Mouse (Mus musculus) midbrain, embryonic 15.5 days (tissue): ENCODE data around the gene Tmeff1. TPM values are rescaled to one million over a fixed set of nuclear protein-coding genes. Genes with fewer than 3 reads are reported as not detected.
"Not testable (repeated sequence)": the region's sequence is repeated elsewhere in the genome, so short reads cannot be mapped to it uniquely, and the experiment has no call there.

Experiments
- ATAC-seq: fragments of 200-750 bp; cut with Nextera tagmentation; replicated peaks from 2 replicates; pipeline ENCODE4 v1.8.0; 2017; ENCODE audit warnings: moderate TSS enrichment
- H3K27ac ChIP-seq: fragments of 300-500 bp; sonication (generic); 2 replicates; pipeline ENCODE4 v1.5.1; 2015; ENCODE audit warnings: mild to moderate bottlenecking, inconsistent platforms
- H3K27me3 ChIP-seq: fragments of 300-500 bp; sonication (generic); replicated peaks from 2 replicates; pipeline ENCODE4 v1.6.1; 2015; ENCODE audit warnings: inconsistent platforms
- H3K36me3 ChIP-seq: fragments of 300-500 bp; sonication (generic); replicated peaks from 2 replicates; pipeline ENCODE4 v1.6.1; 2015; ENCODE audit warnings: inconsistent platforms
- H3K4me1 ChIP-seq: fragments of 300-500 bp; sonication (generic); 2 replicates; pipeline ENCODE4 v1.6.1; 2015; ENCODE audit warnings: inconsistent platforms
- H3K4me2 ChIP-seq: fragments of 300-500 bp; sonication (generic); 2 replicates; pipeline ENCODE4 v1.6.1; 2015; ENCODE audit warnings: inconsistent platforms, mild to moderate bottlenecking, moderate library complexity
- H3K4me3 ChIP-seq: fragments of 300-500 bp; sonication (generic); 2 replicates; pipeline ENCODE4 v1.5.1; 2015; ENCODE audit warnings: mild to moderate bottlenecking, inconsistent platforms
- H3K9ac ChIP-seq: fragments of 300-500 bp; sonication (generic); 2 replicates; pipeline ENCODE4 v1.6.1; 2015; ENCODE audit warnings: mild to moderate bottlenecking, inconsistent platforms
- H3K9me3 ChIP-seq: fragments of 300-500 bp; sonication (generic); 2 replicates; pipeline ENCODE4 v1.6.1; 2016; ENCODE audit warnings: inconsistent platforms
- WGBS: fragments of 180-500 bp; shearing (Covaris S2); methylation state at CpG from one replicate; pipeline ENCODE4 v1.1.7; 2015; ENCODE audit warnings: mixed read lengths; 5-methylcytosine and 5-hydroxymethylcytosine counted together
- polyA plus RNA-seq: library from polyadenylated mRNA; unstranded; fragments of >200 nt; fragmentation: Nextera tagmentation; extraction: Ambion mirVana; gene quantifications from 2 replicates; pipeline ENCODE4 v1.2.1, GENCODE M21; 2015

Gene Tmeff1
- polyA plus RNA-seq, 1 experiment from 2014 or later = 293 TPM

DNA sequence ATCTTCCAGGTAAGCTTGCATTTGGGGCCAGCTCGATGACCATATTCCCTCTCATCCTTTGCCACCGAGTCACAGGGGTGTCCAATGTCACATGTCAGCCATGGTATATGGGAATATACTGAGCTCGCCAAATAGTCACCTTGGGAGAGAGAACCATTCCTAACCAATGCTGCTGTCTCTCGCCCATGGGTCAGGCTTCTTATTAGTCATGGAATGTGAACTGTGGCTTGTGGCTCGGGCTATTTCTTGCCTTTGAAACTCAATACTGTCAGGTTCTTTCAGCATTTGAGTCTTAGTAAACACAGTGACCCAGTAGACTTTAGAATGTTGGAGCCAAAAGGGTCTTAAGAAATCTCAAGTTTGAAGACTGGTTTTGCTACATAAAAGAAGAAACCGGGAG is 79.0 kb downstream of the Tmeff1 start:
- H3K36me3 ChIP-seq = peaks cover 34% of the 10 kb centered on the region

DNA sequence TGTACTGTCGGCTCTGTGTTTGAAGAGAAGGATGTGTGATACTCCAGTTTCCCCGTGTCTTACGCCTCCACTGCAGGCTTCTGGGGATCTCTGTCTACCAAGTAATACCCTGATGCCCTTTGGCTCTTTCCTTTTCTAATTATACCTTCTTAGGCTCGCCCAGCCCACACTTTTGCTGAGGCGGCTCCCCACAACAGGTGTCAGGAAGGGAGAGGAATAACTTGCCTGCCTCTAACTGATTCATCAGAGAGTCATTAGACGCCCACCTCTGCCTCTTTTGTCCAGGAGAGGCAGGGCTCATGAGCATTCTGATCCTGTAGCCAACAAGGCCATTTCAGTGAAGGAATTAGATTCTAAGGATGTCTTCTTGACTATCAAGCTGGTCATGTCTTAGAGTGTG is 82.3 kb downstream of the Tmeff1 start:
- 90% methylated on average over 6 of the region's 6 CpGs for WGBS

More for the DNA sequence above, 79.0 kb downstream of the Tmeff1 start:
- H3K9ac ChIP-seq = no peak overlapping the region
- no peak overlapping the region for H3K4me2 ChIP-seq
- H3K27me3 ChIP-seq = no peaks in the 10 kb centered on the region
- no peak for ATAC-seq
- H3K4me3 ChIP-seq = no peak overlapping the region
- H3K9me3 ChIP-seq = no peaks in the 10 kb centered on the region
- H3K4me1 ChIP-seq = no peaks in the 10 kb centered on the region
- WGBS = 93% methylated on average over 6 of the region's 6 CpGs
- H3K27ac ChIP-seq = no peak overlapping the region

DNA sequence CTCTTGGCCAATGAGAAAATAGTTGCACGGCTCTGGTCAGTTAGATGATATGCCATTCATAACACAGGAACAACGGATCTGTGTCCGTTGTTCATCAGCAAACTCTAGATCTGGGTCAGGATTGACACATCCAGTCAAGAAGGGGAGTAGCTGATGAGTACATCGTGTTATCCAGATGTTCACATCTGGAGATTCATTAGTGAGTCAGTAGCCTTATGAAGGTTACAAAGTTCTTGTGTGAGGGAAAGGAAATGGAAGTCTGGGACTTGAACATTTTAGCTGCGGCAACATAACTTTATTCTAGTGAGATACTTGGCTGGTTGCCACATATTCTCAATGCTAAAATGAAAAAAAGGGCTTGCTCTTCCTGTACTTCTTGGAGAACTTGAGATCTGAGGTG is 87.9 kb downstream of the Tmeff1 start:
- WGBS = 93% methylated on average over 5 of the region's 5 CpGs
- Histone ChIP-seq H3K4me3 (no peak overlapping the region), H3K27ac (no peak overlapping the region), H3K9ac (no peak overlapping the region), H3K4me2 (no peak overlapping the region), H3K4me1 (no peaks in the 10 kb centered on the region), H3K36me3 (peaks cover 18% of the 10 kb centered on the region), H3K27me3 (no peaks in the 10 kb centered on the region), H3K9me3 (no peaks in the 10 kb centered on the region)
- no peak for ATAC-seq

More for the DNA sequence above, 82.3 kb downstream of the Tmeff1 start:
- H3K27me3 ChIP-seq = no peaks in the 10 kb centered on the region
- H3K27ac ChIP-seq = no peak overlapping the region
- H3K9ac ChIP-seq = no peak overlapping the region
- no peak overlapping the region for H3K4me2 ChIP-seq
- H3K4me1 ChIP-seq = no peaks in the 10 kb centered on the region
- ATAC-seq = no peak
- H3K4me3 ChIP-seq = no peak overlapping the region
- peaks cover 22% of the 10 kb centered on the region for H3K36me3 ChIP-seq
- no peaks in the 10 kb centered on the region for H3K9me3 ChIP-seq

DNA sequence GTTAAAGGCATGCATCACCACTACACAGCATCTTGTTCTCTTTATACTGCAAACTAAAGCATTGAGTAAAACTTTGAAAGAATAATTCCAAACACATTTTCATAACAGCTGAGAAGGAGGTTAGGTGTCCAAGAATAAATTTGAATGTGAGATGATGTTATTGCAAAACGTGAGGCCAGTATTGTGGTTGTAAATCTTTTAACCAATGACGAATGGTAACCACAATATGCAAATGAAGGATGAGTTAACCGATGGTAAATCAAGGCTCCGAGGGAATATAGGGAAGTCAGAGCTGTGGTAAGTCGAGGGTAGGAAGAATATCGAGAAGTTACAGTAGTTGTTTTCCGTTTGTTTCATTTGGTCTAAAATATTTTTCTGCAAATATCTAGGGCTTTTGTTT is 89.4 kb downstream of the Tmeff1 start:
- Histone ChIP-seq H3K27me3 (no peaks in the 10 kb centered on the region), H3K27ac (no peak overlapping the region), H3K4me2 (no peak overlapping the region), H3K36me3 (peaks cover 18% of the 10 kb centered on the region), H3K4me1 (no peaks in the 10 kb centered on the region), H3K9me3 (no peaks in the 10 kb centered on the region), H3K9ac (no peak overlapping the region), H3K4me3 (no peak overlapping the region)
- no peak for ATAC-seq
- 91% methylated on average over 7 of the region's 7 CpGs for WGBS

DNA sequence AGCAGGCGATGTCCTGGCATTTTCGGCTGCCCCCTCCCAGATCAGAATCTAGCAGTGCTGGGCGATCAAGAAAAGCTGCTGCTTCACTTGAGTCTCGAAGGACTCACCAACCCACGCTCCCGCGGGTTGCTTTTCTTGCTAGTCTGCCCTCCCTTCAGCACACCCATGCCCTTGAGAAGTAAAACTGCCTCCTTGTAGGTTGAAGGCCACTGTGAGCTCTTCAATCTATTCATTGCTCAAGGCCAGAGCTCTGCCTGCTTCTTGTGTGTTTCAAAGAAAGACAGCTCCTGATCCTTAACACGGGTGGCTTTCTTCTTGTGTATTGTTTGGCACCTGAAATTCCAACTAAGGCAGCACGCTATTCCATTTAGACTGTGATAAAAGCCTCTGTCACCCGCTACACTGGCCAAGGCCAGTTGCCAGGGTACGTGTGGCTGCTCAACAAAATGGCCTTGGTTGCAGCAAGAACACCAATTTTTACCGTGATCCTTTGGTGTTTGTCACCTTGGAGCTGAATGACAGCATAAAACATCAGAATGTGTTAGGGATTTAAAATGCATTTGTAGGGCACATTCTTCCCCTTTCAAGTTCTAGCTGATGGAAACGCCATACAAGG is 91.7 kb downstream of the Tmeff1 start:
- no peak overlapping the region for H3K4me3 ChIP-seq
- no peaks in the 10 kb centered on the region for H3K9me3 ChIP-seq
- ATAC-seq = no peak
- H3K36me3 ChIP-seq = peaks cover 18% of the 10 kb centered on the region
- no peak overlapping the region for H3K9ac ChIP-seq
- no peaks in the 10 kb centered on the region for H3K27me3 ChIP-seq
- H3K4me1 ChIP-seq = peaks cover 6% of the 10 kb centered on the region; the same call in 1 of the 2 replicates
- no peak overlapping the region for H3K27ac ChIP-seq
- no peak overlapping the region for H3K4me2 ChIP-seq
- WGBS = 88% methylated on average over 13 of the region's 13 CpGs

DNA sequence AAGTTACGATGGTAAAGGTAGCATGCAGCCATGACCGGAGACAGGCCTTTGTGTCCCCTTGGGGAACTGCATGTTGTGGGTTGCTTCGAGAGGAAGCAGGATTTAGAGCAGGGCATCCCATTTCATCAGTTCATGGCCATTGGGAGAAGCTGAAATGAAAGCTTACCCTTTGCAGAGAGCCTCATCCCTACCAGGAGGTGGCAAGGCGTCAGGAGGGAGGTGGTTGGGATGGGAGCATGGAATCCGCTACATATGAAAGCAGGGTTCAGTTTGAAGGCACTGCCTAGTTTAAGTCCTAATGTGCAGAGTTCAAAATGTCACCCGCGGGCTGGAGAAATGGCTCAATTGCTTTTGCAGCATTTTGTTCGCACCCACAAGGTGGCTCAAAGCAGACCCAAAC is 92.3 kb downstream of the Tmeff1 start:
- Histone ChIP-seq H3K27me3 (no peaks in the 10 kb centered on the region), H3K4me2 (no peak overlapping the region), H3K4me1 (peaks cover 6% of the 10 kb centered on the region; the same call in 1 of the 2 replicates), H3K4me3 (no peak overlapping the region), H3K36me3 (peaks cover 16% of the 10 kb centered on the region), H3K27ac (no peak overlapping the region), H3K9me3 (no peaks in the 10 kb centered on the region), H3K9ac (no peak overlapping the region)
- WGBS = 95% methylated on average over 8 of the region's 8 CpGs
- no peak for ATAC-seq

DNA sequence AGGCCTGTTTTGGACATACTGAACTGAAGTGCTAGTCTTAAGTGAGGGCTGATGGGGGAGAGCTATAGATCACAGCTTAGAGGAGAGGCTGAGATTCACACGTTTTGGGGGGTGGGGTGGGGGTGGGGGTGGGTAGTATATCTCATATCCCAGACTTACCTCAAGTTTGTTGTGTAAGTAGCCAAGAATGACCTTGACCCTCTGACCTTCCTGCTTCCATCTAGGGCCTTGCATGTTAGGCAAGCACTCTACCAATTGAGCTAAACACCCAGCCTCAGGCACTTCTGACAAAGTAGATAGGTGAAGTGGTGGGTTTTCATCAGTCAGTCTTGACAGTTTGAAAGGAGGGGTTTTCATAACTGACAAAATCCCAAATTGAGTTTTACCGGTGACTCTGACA is 92.8 kb downstream of the Tmeff1 start:
- 85% methylated on average over 2 of the region's 2 CpGs for WGBS
- Histone ChIP-seq H3K27ac (no peak overlapping the region), H3K4me3 (no peak overlapping the region), H3K27me3 (no peaks in the 10 kb centered on the region), H3K36me3 (peaks cover 12% of the 10 kb centered on the region; the same call in 1 of the 2 replicates), H3K4me1 (peaks cover 6% of the 10 kb centered on the region; the same call in 1 of the 2 replicates), H3K9ac (no peak overlapping the region), H3K9me3 (no peaks in the 10 kb centered on the region), H3K4me2 (no peak overlapping the region)
- no peak for ATAC-seq

DNA sequence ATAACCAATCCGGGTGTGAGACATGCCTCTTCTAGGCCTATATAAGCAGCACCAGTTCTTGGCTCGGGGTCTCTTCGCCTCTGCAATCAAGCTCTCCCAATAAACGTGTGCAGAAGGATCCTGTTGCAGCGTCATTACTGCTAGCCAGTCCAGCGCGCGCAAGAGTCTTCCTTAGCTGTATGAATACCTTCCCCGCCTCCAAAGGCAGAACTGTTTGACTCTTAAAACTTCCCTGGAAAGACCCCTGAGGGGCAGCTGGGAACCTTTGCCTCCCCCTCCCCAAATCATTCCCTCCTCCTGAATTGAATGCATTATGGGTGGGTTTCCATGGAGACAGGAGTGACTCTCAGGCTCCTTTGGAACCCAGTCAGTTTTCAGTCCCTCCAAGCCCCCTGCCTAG is 93.8 kb downstream of the Tmeff1 start:
- ATAC-seq = no peak
- Histone ChIP-seq H3K4me1 (peaks cover 6% of the 10 kb centered on the region; the same call in 1 of the 2 replicates), H3K27ac (no peak overlapping the region), H3K9me3 (no peaks in the 10 kb centered on the region), H3K36me3 (peaks cover 6% of the 10 kb centered on the region; the same call in 1 of the 2 replicates), H3K4me2 (no peak overlapping the region), H3K27me3 (no peaks in the 10 kb centered on the region), H3K4me3 (no peak overlapping the region), H3K9ac (no peak overlapping the region)
- WGBS = 91% methylated on average over 9 of the region's 9 CpGs

DNA sequence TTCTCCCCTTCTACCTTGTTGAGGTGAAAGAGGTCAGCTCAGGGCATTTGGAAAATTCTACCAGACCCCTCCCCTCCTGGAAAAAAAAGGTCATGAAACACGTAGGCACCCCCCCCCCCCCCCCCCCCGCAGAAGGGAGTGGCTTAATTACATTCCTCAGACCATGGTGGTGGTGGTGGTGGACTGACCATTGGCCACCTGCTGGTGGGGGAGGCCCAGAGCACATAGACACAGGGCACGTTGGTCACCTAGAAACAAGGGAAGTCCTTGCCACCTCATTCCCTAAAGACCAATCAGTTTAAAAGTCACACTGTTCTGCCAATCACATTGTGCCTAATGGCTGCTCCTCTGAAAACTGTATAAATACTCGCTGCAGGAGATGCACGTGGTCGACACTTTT is 94.8 kb downstream of the Tmeff1 start:
- not testable (repeated sequence) for H3K9ac ChIP-seq

DNA sequence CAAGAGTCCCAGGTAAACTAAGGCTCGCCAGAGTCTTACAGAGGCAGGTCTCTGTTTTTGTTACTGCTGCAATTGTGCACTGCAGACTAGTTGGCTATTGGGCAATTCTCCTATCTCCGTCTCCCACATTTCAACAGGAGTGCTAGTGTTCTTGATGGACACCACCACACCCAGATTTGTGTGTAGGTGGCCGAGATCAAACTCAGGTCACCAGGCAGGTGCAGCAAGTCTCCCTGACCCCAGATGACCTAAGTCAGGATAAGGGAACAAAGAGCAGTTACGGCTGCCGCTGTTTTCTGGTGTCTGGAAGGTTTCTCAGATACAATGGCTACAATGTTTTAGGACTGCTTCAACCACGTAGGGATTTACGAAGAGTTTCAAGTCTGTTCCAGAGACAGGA is 95.2 kb downstream of the Tmeff1 start:
- Histone ChIP-seq H3K4me2 (no peak overlapping the region), H3K27me3 (no peaks in the 10 kb centered on the region), H3K9ac (no peak overlapping the region), H3K9me3 (no peaks in the 10 kb centered on the region), H3K4me3 (no peak overlapping the region), H3K27ac (no peak overlapping the region), H3K36me3 (no peaks in the 10 kb centered on the region), H3K4me1 (peaks cover 6% of the 10 kb centered on the region; the same call in 1 of the 2 replicates)
- 82% methylated on average over 7 of the region's 7 CpGs for WGBS
- no peak for ATAC-seq

More for the DNA sequence above, 94.8 kb downstream of the Tmeff1 start:
- H3K36me3 ChIP-seq, H3K9me3 ChIP-seq, ATAC-seq, H3K4me3 ChIP-seq, H3K4me2 ChIP-seq, H3K27me3 ChIP-seq, H3K4me1 ChIP-seq, H3K27ac ChIP-seq: not testable (repeated sequence)
- WGBS = 91% methylated on average over 4 of the region's 6 CpGs

DNA sequence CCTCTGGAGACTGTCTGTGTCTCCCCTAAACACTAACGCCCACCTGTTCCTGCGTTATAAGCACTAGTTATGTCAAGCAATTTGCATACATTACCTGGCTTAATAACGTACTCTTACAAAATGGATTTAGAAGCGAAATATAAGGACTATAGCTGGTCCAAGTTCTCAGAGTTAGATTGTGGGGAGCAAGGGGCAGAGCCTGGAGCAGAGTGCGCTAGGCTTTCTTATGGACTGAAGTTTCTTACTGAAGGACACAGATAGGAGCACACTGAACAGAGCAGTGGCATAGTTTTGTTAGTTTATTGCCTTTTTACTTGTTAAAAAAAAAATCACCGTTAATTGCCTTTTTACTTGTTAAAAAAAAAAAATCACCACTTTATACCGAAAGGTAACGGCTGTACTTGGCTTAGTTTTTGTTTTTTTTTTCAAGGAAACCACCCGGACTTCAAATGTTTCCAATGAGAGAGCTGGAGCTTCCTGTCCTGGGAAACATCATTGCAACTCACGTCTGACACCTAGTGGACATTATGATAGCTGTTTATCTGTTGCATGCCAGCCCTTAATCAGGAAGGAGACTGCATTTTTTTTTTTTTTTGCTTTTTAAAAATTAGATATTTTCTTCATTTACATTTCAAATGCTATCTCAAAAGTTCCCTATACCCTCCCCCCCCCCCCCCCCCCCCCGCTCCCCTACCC is 95.8 kb downstream of the Tmeff1 start:
- Histone ChIP-seq H3K9me3 (no peaks in the 10 kb centered on the region), H3K27ac (no peak overlapping the region), H3K27me3 (no peaks in the 10 kb centered on the region), H3K4me2 (no peak overlapping the region), H3K4me3 (no peak overlapping the region), H3K9ac (no peak overlapping the region), H3K4me1 (peaks cover 6% of the 10 kb centered on the region; the same call in 1 of the 2 replicates), H3K36me3 (no peaks in the 10 kb centered on the region)
- ATAC-seq = peak; percentile 55
- WGBS = 44% methylated on average over 10 of the region's 11 CpGs

DNA sequence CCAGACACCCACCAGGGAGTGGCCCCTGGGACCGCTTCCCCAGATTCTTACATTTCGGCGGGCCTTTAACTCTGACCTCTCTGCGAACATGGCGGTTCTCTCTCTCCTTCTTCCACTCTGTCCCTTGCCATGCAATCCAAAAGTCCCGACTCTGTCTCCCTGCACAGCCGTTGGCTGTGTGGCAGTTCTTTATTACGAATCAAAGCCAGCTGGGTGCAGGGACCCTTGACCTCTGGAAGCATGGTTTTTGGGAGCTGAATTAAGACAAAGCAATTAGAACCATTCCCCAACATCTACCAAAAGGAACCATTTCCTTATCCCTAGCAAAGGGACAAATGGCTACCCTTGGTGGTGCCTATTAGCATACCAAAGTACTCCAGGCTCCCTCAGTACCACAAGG is 98.2 kb downstream of the Tmeff1 start:
- Histone ChIP-seq H3K4me3 (no peak overlapping the region), H3K9me3 (no peaks in the 10 kb centered on the region), H3K27ac (no peak overlapping the region), H3K4me2 (no peak overlapping the region), H3K4me1 (peaks cover 6% of the 10 kb centered on the region; the same call in 1 of the 2 replicates), H3K27me3 (no peaks in the 10 kb centered on the region), H3K9ac (no peak overlapping the region), H3K36me3 (no peaks in the 10 kb centered on the region)
- 82% methylated on average over 8 of the region's 8 CpGs for WGBS
- no peak for ATAC-seq
